Comparison of ENCODE assay signal across 15 mouse cellular contexts in the genomic region with DNA sequence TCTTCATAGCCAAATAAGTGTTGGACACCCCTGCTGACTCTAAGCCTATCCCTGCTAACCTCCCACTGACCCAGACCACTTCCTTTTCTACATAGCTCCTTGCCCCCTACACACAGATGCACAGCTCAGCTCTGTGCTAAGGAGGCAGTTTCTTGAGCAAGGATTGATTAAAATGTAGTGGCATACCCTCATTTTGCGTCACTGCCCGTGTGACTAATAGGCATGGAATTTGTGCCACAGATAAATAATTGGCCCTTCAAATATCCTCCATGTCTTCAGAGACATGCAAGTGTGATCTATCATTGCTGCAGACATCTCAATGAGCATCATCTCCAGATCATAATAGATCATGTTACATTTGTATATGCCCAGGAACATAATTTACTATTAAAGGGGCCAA.
"Had no signal": no experiment of that assay in that cellular context is flagged by ENCODE, and none has a peak within 500 bp of the region (broad histone marks: within the 10 kb centered on the region; RNA-seq: fewer than 3 reads in every experiment).

No protein-coding gene starts in this region.

- H3K27me3 ChIP-seq: kidney, embryonic 15.5 days; limb, embryonic 15.5 days; liver, embryonic 12.5 days; midbrain, embryonic 15.5 days; neural tube, embryonic 13.5 days; stomach, embryonic 15.5 days had no signal

- H3K4me2 ChIP-seq: kidney, embryonic 15.5 days; limb, embryonic 15.5 days; liver, embryonic 12.5 days; lung, embryonic 14.5 days; midbrain, embryonic 11.5 days; midbrain, embryonic 15.5 days; neural tube, embryonic 13.5 days; stomach, embryonic 15.5 days had no signal

- DNase-seq: kidney, postnatal 14 days; lung, embryonic 14.5 days; lung, postnatal 10 days; lung, postnatal 4 days; retina, postnatal 1 day; right cerebral cortex, postnatal 4 days; spleen, adult 18-20 months; thymus, postnatal 4 days had no signal

- H3K4me3 ChIP-seq: kidney, embryonic 15.5 days; limb, embryonic 15.5 days; liver, embryonic 12.5 days; midbrain, embryonic 15.5 days; neural tube, embryonic 13.5 days; stomach, embryonic 15.5 days had no signal

- H3K36me3 ChIP-seq: kidney, embryonic 15.5 days; limb, embryonic 15.5 days; liver, embryonic 12.5 days; midbrain, embryonic 15.5 days; neural tube, embryonic 13.5 days; stomach, embryonic 15.5 days had no signal
